Mouse (Mus musculus): ENCODE data around the gene Krt12.
A peak's percentile ranks its signal among the peaks of the same experiment; 100 is the strongest.

Gene Krt12

GRCm38 (mm10) chr11:99422159-99422558 lies at the start of gene Krt12:
Gene Krt12, minus strand, starts transcription at chr11:99422259.
- no peak for DNase-seq (ENCODE audit: low read depth, low spot score)

GRCm38 (mm10) chr11:99469228-99469627 lies 47.2 kb upstream of the Krt12 start:
- no peak for DNase-seq (ENCODE audit: low read depth, low spot score)

DNA sequence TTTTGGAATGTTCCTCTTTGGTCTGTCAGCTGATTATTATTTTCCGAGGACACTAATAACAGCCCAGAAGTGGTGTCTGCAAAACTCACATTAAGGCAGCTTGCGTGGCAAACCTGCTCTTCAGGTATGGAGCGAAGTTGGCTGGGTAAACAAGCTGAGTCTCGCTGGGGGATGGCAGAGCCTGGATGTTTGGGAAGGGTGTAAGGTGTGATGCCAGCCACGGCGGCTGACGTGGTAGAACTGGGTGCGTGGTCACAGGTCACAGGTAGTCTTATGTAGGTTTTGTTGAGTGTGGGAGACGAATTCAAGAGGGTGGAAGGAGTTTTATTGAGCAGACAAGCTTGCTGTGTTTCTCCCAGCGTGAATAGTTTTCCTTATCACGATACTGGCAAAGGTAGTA lies 46.5 kb upstream of the Krt12 start:
- DNase-seq (ENCODE audit: low read depth, low spot score), result no peak

DNA sequence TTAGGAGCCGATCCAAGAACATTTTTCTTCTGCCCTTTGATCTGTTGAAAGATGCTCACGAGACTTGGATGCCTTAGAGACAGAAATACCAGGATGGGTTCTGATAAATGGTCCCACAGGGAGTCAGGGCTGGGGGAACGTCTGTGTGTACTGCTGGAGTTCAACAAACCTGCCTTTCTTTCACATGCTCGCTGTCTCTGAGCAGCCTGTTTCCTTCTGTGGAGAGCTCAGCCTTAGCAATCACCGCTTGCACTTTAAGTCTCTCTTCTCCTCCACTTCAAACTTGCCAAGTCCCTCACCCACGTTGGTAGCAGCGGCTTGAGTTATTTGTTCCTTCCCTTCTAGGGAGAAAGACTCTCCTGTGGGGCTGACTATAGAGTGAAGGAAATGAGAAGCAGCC lies 44.3 kb upstream of the Krt12 start:
- DNase-seq (ENCODE audit: low read depth, low spot score), result no peak

GRCm38 (mm10) chr11:99464836-99465235 lies 42.8 kb upstream of the Krt12 start:
- DNase-seq (ENCODE audit: low read depth, low spot score), result peak; percentile 85

DNA sequence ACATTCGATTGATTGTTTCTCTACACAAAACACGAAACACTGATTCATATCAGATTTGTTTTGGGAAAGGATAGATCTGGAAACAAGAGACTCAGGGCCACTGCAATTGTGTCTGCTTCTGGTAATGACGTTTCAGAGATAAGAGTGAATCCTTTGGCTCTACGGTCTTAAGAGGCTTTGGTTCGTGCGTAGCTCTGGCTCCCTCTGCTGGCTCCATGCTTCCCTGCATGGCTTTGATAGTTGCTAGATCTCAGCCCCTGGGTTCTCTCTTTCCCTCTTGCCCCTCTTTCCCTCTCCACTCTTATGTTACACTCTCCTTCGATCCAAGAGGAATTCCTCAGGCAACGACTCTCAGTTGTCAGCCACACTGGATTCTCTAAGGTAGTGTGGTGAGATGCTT lies 41.1 kb upstream of the Krt12 start:
- DNase-seq (ENCODE audit: low read depth, low spot score), result peak; percentile 43

DNA sequence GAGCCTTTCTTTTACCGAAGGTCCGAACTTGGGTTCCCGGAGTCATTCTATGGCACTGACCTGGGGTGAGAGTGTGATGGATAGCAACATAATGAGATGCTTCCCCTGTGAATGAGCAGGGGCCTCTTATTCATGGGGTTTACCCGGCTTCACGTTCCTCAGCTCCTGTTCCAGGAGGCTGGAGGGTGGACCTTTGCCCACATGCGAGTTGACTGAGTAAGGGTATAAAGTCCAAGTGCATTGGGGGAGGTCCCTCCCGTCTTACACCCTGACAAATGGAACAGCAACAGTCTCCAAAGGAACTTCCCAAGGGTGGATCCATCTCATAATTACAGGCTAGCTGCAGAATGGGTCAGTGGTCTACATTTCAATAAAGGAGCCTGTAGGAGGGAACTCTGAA lies 39.7 kb upstream of the Krt12 start:
- DNase-seq (ENCODE audit: low read depth, low spot score), result no peak

DNA sequence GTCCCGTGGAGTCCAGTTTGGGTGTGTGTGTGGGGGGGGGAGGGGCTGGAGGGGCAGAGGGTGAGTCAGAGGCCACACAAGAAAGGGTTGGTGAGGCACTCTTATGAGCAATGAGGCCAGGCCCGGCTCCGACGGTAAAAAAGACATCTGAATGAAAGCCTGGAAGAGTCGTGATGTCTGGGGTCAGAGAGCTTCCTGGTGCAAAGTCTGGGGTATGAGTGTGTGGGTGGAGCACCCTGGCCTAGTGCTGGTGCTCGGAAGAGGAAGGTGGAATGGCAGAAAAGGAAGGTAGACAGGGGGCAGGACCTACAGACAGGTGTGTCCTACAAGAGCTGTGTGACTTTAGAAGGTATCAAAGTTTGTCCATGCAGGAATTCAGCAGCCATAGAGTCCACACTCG lies 36.8 kb upstream of the Krt12 start:
- DNase-seq (ENCODE audit: low read depth, low spot score), result no peak

GRCm38 (mm10) chr11:99454759-99455158 lies 32.7 kb upstream of the Krt12 start:
- DNase-seq (ENCODE audit: low read depth, low spot score), result no peak

GRCm38 (mm10) chr11:99454044-99454443 lies 32.0 kb upstream of the Krt12 start:
- no peak for DNase-seq (ENCODE audit: low read depth, low spot score)

DNA sequence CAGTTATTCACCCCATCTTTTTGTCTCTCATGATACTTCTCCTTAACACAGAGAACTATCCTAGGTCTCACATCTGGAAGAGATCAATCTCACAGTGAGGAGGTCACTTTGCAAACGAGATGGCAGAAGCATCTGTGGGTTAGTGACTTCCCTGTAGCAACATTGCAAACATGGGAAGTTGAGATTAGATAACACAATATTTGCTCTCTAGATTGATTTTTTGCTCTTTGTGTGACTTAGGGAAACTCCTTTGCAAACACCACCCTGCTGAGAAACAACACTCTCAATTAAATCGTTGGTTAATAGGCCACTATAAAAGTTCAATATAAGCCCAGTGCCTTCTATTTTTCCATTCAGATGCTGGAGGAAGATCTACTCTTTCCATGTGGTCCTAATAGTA lies 26.7 kb upstream of the Krt12 start:
- no peak for DNase-seq (ENCODE audit: low read depth, low spot score)

DNA sequence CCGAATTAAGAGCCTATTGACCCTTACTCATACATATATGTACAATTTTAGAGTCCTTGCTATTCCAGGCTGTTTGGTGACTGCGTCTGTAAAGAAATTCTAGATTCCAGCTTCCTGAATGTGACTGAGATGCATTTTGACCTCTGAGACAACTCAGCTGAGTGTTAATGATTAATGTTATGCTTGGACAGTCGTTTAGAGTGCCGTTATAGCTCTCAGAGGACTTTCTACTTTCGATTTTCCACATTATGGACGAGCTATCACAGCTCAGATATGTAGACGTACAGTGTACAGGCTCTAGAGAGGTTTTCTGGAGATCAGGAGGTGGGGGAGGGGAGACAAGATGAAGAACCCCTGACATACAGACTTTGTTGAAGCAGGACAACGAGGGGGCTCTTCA lies 19.2 kb upstream of the Krt12 start:
- no peak for DNase-seq (ENCODE audit: low read depth, low spot score)

DNA sequence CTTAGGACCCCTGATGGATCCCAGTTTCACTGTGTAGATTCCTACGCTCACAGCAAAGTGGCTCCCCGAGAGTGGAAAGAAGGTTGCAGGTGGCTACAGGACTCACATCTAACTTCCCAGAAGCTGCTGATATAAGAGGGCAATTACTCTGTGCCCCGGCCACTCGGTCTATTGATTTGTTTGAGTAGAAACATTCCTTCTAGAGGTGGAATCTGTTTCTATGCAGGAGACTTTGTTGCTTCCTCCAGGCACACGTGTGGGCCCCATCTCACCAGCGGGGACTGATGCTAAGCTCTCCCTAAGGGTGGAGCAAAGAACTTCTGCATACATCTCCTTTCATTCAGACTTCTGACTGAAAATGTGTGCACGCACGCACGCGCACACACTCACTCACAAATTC lies 17.4 kb upstream of the Krt12 start:
- DNase-seq (ENCODE audit: low read depth, low spot score), result no peak

DNA sequence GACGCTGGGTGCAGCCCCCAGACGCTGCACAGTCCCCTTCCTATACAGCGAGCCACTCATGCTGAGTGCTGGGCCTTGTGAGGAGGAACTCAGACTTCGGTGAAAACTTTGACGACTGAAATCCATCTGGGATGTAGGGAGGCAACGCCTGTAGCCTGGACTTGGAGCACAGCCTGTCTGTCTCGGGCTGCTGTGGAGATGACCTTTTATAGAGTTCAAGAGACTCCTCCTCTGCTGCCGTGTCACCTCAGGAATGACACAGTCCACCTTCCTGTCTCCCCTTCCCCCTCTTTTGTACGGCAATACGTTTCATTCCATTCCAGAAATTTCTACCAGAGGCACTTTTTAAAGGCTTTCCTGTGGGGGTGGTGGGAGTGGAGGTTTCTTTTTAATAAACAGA lies 15.9 kb upstream of the Krt12 start, which contains the start of gene Krt20:
Gene Krt20 (minus strand): TSS at position 179 of the 400 bp plus-strand sequence.
- DNase-seq (ENCODE audit: low read depth, low spot score), result no peak

DNA sequence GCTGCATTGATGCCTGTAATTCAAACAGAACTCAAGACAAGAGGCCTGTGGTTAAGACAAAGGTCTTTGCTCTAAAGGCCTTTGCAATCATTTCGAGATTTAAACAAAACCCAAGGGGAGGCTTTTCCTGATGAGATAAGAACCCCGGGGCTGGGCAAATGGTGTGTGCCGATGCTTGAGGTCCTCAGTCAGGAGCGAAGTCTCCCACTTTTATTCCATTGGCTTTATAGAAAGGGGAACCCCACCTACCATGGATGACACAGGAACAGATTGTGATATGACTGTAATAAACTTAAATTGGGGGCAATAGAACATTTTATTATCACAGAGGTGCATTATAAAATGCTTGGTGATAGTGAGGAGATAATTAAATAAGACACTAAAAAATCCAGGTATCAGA lies 14.6 kb upstream of the Krt12 start:
- DNase-seq (ENCODE audit: low read depth, low spot score), result no peak

GRCm38 (mm10) chr11:99430670-99431069 lies 8.6 kb upstream of the Krt12 start:
- DNase-seq (ENCODE audit: low read depth, low spot score), result no peak

DNA sequence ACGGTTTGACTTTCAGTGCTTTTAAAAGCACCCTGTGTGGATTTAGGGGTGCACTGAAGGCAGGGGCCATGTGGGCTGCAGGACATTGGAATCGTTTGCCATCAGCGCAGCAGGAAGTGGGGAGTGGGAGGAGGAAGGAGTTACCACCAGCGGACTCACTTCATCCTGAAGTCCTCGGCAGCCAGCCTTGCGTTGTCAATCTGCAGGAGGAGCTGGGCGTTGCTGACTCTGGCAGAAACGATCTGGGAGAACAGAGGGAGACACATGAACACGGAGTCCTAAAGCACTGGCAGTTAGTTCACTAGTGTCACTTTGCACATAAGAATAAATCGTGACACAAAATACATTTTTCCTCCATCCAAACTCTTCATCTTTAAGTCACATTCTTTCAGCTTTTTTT lies 1.5 kb downstream of the Krt12 start:
- DNase-seq (ENCODE audit: low read depth, low spot score), result no peak

DNA sequence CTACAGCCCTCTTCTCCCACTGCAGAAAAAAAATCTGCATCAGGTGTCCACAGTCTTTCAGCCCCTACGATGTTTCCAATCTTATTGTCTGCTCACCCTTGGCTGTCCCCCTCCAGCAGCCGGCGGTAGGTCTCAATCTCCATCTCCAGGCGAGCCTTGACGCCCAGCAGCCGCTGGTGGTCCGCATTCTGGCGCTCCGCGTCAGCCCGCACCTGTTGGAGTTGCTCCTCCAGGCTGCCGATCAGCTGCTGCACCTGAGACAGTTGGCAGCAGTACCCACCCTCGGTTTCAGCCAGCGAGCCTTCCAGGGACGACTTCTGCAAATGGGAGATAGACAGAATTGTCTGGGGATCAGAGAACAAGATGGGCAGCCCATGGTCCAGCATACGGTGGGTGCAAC lies 4.2 kb downstream of the Krt12 start:
- no peak for DNase-seq (ENCODE audit: low read depth, low spot score)

- no peak for DNase-seq (ENCODE audit: low read depth, low spot score)
These were observed 5.2 kb downstream of the Krt12 start for GRCm38 (mm10) chr11:99416902-99417301.

- no peak for DNase-seq (ENCODE audit: low read depth, low spot score)
These were observed 7.5 kb downstream of the Krt12 start for GRCm38 (mm10) chr11:99414463-99415147.

GRCm38 (mm10) chr11:99413247-99413646 lies 8.8 kb downstream of the Krt12 start:
- DNase-seq (ENCODE audit: low read depth, low spot score), result peak; percentile 49

DNA sequence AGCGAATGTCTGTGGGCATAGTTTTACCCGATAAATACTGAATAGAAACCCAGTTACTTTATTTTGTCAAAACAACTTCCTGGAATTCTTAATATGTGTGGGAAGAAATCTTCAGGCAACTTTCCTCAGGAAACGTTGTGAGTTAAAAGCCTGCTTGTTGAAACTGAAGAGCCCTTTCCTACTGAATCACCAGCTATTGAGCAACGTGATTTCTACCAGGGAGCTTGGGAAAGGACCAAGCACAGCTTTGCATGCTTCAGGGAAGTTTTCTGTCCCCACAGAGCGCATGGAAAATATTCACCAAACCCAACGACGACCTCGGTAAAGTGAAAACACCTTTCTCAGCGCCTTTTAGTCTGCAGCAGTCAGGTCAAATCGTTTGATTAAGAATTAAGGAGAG lies 15.9 kb downstream of the Krt12 start:
- DNase-seq (ENCODE audit: low read depth, low spot score), result no peak

DNA sequence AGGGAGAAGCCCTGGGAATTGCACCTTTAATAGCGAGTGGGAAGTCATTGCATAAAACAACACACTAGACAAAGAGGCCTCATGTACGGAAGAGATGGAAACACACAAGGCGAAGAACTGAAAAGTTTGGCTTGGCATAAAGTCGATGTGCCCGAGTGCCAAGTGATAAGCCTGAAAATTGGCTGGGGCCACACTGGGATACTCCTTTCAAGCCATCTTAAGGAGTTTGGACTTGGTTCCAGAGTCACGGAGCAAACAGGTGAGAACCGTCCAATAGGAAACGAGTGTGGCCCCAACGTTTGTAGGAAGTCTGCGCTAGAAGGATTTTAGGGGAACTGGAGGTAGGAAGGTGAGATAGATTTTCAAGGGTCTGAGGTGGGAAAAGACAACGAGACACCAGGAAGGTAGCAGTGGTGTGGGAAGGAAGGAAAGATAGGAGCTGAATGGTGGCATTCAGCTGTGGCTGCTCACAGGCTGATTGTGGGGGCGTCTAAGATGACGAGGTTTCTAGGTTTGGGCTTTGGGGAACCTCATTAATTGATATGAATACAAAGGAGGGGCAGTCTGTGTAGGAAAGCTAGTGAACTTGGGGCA lies 22.0 kb downstream of the Krt12 start:
- no peak for DNase-seq (ENCODE audit: low read depth, low spot score)

DNA sequence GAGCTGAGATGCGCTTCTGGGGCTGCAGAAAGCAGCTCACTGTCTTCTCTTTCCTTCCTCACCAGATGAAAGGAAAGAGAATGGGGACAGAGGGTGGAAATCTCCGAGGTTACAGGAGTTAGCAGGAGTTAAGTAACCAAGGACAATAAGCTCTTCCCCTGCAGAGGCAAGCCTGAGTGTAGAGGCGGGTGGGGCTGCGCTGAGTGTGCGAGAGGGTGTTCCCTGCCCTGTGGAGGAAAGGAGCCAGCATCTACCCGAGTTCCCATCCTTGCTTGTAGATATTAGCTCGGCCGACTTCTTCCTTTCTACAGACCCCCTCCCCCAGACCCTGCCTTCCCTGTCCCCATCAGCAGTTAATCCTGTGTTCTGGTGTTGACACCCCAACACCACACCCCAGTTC lies 23.2 kb downstream of the Krt12 start:
- DNase-seq (ENCODE audit: low read depth, low spot score), result no peak
